Mouse (Mus musculus) ES-E14 (cell line): ENCODE measurements around the gene Gria2.

Experiments used
- CHD2 ChIP-seq: IDR thresholded peaks from 2 replicates; pipeline ENCODE4 v1.6.1; 2014; ENCODE audit warnings: mild to moderate bottlenecking, low read depth, low read length, inconsistent platforms
- HCFC1 ChIP-seq: IDR thresholded peaks from 2 replicates; pipeline ENCODE4 v1.6.1; 2012; ENCODE audit warnings: low read length, inconsistent platforms, borderline replicate concordance; ENCODE audit not compliant: insufficient read depth
- MAFK ChIP-seq: IDR thresholded peaks from 2 replicates; pipeline ENCODE4 v1.6.1; 2014; ENCODE audit warnings: mild to moderate bottlenecking, low read depth, low read length, inconsistent platforms; ENCODE audit not compliant: insufficient read depth
- ZC3H11A ChIP-seq: IDR thresholded peaks from 2 replicates; pipeline ENCODE4 v1.6.1; 2012; ENCODE audit warnings: low read depth, mild to moderate bottlenecking, inconsistent platforms, low read length, borderline replicate concordance
- ZNF384 ChIP-seq: IDR thresholded peaks from 2 replicates; pipeline ENCODE4 v1.6.1; 2012; ENCODE audit warnings: low read depth, low read length, inconsistent platforms

DNA sequence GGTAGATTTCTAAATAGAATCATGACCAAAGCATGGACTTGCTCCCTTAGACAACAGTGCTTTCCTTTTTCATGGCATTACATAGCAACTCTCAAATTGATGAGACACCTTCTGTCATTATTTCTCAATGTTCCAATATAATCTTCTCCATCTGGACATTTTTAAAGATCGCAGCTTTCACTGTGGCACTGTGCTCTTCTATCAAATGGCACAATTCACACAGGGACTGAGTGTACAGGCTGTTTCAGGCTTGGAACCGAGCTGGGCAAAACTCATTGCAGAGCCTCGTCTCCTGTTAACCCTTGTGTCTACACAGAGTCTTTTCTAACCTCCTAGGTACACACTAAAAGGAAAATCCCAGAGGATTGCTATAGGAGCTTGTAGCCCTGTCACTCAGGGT lies 77.4 kb downstream of the Gria2 start:
- TF ChIP-seq ZC3H11A = no peak
- TF ChIP-seq ZNF384 = no peak
- TF ChIP-seq MAFK = no peak
- no peak for TF ChIP-seq CHD2
- no peak for TF ChIP-seq HCFC1
